Mouse (Mus musculus) limb, embryonic 14.5 days (tissue): ENCODE measurements around the gene Mpi. TPM values are rescaled to one million over a fixed set of nuclear protein-coding genes. Genes with fewer than 3 reads are reported as not detected.

Experiments
- ATAC-seq: fragments of 200-750 bp; cut with Nextera tagmentation; 2 replicates; pipeline ENCODE4 v1.8.0; 2017; ENCODE audit warnings: low read depth, moderate number of reproducible peaks, moderate TSS enrichment; ENCODE audit not compliant: low FRiP score
- DNase-seq: peaks from one replicate; pipeline ENCODE4 v3.0.0-alpha.2; 2015; ENCODE audit warnings: low spot score
- H3K27ac ChIP-seq: fragments of 300-500 bp; sonication (generic); replicated peaks from 2 replicates; pipeline ENCODE4 v1.5.1; 2014; ENCODE audit warnings: low read depth, mild to moderate bottlenecking, low read length, moderate library complexity, mixed read lengths
- H3K27me3 ChIP-seq: fragments of 300-500 bp; sonication (generic); 2 replicates; pipeline ENCODE4 v1.6.1; 2014; ENCODE audit warnings: low read length, mixed read lengths; ENCODE audit not compliant: control insufficient read depth, insufficient read depth
- H3K36me3 ChIP-seq: fragments of 300-500 bp; sonication (generic); 2 replicates; pipeline ENCODE4 v1.6.1; 2014; ENCODE audit warnings: mild to moderate bottlenecking, low read length, moderate library complexity, mixed read lengths; ENCODE audit not compliant: control insufficient read depth, insufficient read depth
- H3K4me1 ChIP-seq: fragments of 300-500 bp; sonication (generic); 2 replicates; pipeline ENCODE4 v1.6.1; 2014; ENCODE audit warnings: antibody characterized with exemption, low read length, mixed read lengths; ENCODE audit not compliant: control insufficient read depth, insufficient read depth
- H3K4me2 ChIP-seq: fragments of 300-500 bp; sonication (generic); replicated peaks from 2 replicates; pipeline ENCODE4 v1.6.1; 2014; ENCODE audit warnings: low read depth, mild to moderate bottlenecking, low read length, moderate library complexity; ENCODE audit not compliant: severe bottlenecking
- H3K4me3 ChIP-seq: fragments of 300-500 bp; sonication (generic); replicated peaks from 2 replicates; pipeline ENCODE4 v1.5.1; 2014; ENCODE audit warnings: low read length
- H3K9ac ChIP-seq: fragments of 300-500 bp; sonication (generic); 2 replicates; pipeline ENCODE4 v1.6.1; 2014; ENCODE audit warnings: mild to moderate bottlenecking, low read depth, low read length, moderate library complexity; ENCODE audit not compliant: severe bottlenecking
- H3K9me3 ChIP-seq: fragments of 300-500 bp; sonication (generic); 2 replicates; pipeline ENCODE4 v1.6.1; 2016; ENCODE audit warnings: low read length; ENCODE audit not compliant: control insufficient read depth
- POLR2A ChIP-seq: fragments of 200-500 bp; IDR thresholded peaks from 2 replicates; pipeline ENCODE4 v1.8.0; 2012; ENCODE audit warnings: inconsistent platforms, mild to moderate bottlenecking, moderate library complexity, borderline replicate concordance; ENCODE audit not compliant: insufficient read depth, insufficient read length; ENCODE audit errors: extremely low read depth
- WGBS: fragments of 180-500 bp; shearing (Covaris S2); extraction: QIAGEN DNeasy Blood & Tissue Kit; methylation state at CpG from one replicate; pipeline ENCODE4 v1.1.7; 2014; 5-methylcytosine and 5-hydroxymethylcytosine counted together
- polyA plus RNA-seq, 2 experiments: library from polyadenylated mRNA; depleted of rRNA in 1 of 2; stranded (reverse) in 1 of 2; unstranded in 1 of 2; fragments of >200 nt; fragmentation: Nextera tagmentation in 1 of 2; extraction: Ambion mirVana in 1 of 2; gene quantifications; 2 replicates each; pipeline versions ENCODE4 v1.2.1 to v1.2.3; 2012 to 2014

Mpi gene
- polyA plus RNA-seq, 2 experiments: 34.4 to 51.0 TPM

GRCm38 (mm10) chr9:57547869-57548268 is 4.7 kb downstream of the Mpi start:
- H3K27ac ChIP-seq: no peak overlapping the region
- ATAC-seq (no peak), DNase-seq (no peak)
- H3K9ac ChIP-seq: no peak overlapping the region
- H3K36me3 ChIP-seq: peaks cover 71% of the 10 kb centered on the region
- no peaks in the 10 kb centered on the region for H3K9me3 ChIP-seq
- H3K4me1 ChIP-seq: peaks cover 6% of the 10 kb centered on the region; the same call in 1 of the 2 replicates
- no peak overlapping the region for H3K4me3 ChIP-seq
- no peak for TF ChIP-seq POLR2A
- H3K27me3 ChIP-seq: no peaks in the 10 kb centered on the region
- 93% methylated on average over 11 of the region's 11 CpGs for WGBS
- no peak overlapping the region for H3K4me2 ChIP-seq

GRCm38 (mm10) chr9:57547287-57547686 is 5.3 kb downstream of the Mpi start:
- Histone ChIP-seq H3K4me3 (no peak overlapping the region), H3K9ac (no peak overlapping the region), H3K4me2 (no peak overlapping the region), H3K27ac (no peak overlapping the region), H3K9me3 (no peaks in the 10 kb centered on the region), H3K27me3 (no peaks in the 10 kb centered on the region), H3K36me3 (peaks cover 76% of the 10 kb centered on the region), H3K4me1 (peaks cover 6% of the 10 kb centered on the region; the same call in 1 of the 2 replicates)
- DNase-seq (no peak), ATAC-seq (no peak)
- TF ChIP-seq POLR2A: no peak
- 90% methylated on average over 5 of the region's 5 CpGs for WGBS

- no peak for DNase-seq
These were observed 8.6 kb downstream of the Mpi start for GRCm38 (mm10) chr9:57543951-57544350.

GRCm38 (mm10) chr9:57541312-57541711 is 11.3 kb downstream of the Mpi start:
- Histone ChIP-seq H3K9me3 (no peaks in the 10 kb centered on the region), H3K27ac (no peak overlapping the region), H3K27me3 (no peaks in the 10 kb centered on the region), H3K4me3 (no peak overlapping the region), H3K9ac (no peak overlapping the region), H3K4me2 (no peak overlapping the region), H3K4me1 (peaks cover 13% of the 10 kb centered on the region), H3K36me3 (peaks cover 63% of the 10 kb centered on the region)
- DNase-seq: peak; percentile 81
- no peak for TF ChIP-seq POLR2A
- no peak for ATAC-seq
- WGBS: 14% methylated on average over 1 of the region's 1 CpGs

More at GRCm38 (mm10) chr9:57543951-57544350, 8.6 kb downstream of the Mpi start:
- H3K9me3 ChIP-seq: no peaks in the 10 kb centered on the region
- no peak overlapping the region for H3K9ac ChIP-seq
- no peak overlapping the region for H3K4me2 ChIP-seq
- H3K27ac ChIP-seq: no peak overlapping the region
- H3K36me3 ChIP-seq: peaks cover 89% of the 10 kb centered on the region
- no peaks in the 10 kb centered on the region for H3K27me3 ChIP-seq
- no peak for ATAC-seq
- no peak for TF ChIP-seq POLR2A
- WGBS: 87% methylated on average over 3 of the region's 3 CpGs
- H3K4me3 ChIP-seq: no peak overlapping the region
- no peaks in the 10 kb centered on the region; the same call in 1 of the 2 replicates for H3K4me1 ChIP-seq

- no peak overlapping the region for H3K9ac ChIP-seq
- no peak overlapping the region for H3K4me3 ChIP-seq
- H3K4me2 ChIP-seq: no peak overlapping the region
- H3K4me1 ChIP-seq: peaks cover 13% of the 10 kb centered on the region
- H3K27me3 ChIP-seq: no peaks in the 10 kb centered on the region
- no peak overlapping the region for H3K27ac ChIP-seq
- H3K9me3 ChIP-seq: no peaks in the 10 kb centered on the region
- H3K36me3 ChIP-seq: peaks cover 52% of the 10 kb centered on the region
- WGBS: 77% methylated on average over 2 of the region's 2 CpGs
- TF ChIP-seq POLR2A: no peak
- DNase-seq (no peak), ATAC-seq (no peak)
These were observed 13.0 kb downstream of the Mpi start for GRCm38 (mm10) chr9:57539550-57539949.

- Histone ChIP-seq H3K9me3 (no peaks in the 10 kb centered on the region), H3K27me3 (no peaks in the 10 kb centered on the region), H3K36me3 (peaks cover 45% of the 10 kb centered on the region), H3K4me2 (peak overlapping the region; percentile 79), H3K27ac (peak overlapping the region; percentile 62), H3K9ac (peak overlapping the region; percentile 71), H3K4me1 (peaks cover 13% of the 10 kb centered on the region), H3K4me3 (peak overlapping the region; percentile 55)
- DNase-seq: no peak
- no peak for TF ChIP-seq POLR2A
- 0% methylated on average over 22 of the region's 24 CpGs for WGBS
- ATAC-seq: peak; percentile 48; the same call in 1 of the 2 replicates
These were observed 14.8 kb downstream of the Mpi start for GRCm38 (mm10) chr9:57537728-57538181.
